Mouse (Mus musculus): ENCODE measurements around the gene Rfx8. TPM values are rescaled to one million over a fixed set of nuclear protein-coding genes. Genes with fewer than 3 reads are reported as not detected.

The Rfx8 gene
- polyA plus RNA-seq, 1 experiment from 2014 or later = 0.79 TPM

DNA sequence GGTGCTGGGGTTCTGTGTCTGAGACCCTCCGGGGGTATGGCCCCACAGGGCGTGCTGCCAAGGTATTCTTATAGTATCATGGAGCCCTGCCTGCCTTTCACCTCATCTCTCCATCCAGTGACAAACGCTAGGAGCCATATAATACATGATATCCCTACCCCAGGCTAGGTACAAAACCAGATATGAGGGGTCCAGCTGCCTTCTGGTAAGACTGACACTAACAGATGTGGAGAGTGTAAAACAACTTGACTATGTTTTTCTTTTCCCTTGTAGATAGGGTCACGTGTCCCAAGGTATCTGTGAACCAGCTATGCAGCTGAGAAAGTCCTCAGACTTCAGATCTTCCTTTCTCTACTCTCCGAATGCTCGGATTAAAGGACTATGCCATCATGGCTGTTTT lies 30.7 kb upstream of the Rfx8 start:
- no peak for DNase-seq (ENCODE audit: low spot score)
- Histone ChIP-seq H3K36me3 (no peaks in the 10 kb centered on the region), H3K27ac (no peak overlapping the region), H3K27me3 (ENCODE audit: low read depth, poor library complexity, severe bottlenecking) (no peaks in the 10 kb centered on the region), H3K4me3 (no peak overlapping the region), H3K4me1 (peaks cover 34% of the 10 kb centered on the region), H3K9me3 (replicated peaks) (no peaks in the 10 kb centered on the region)
- 87% methylated on average over 6 of the region's 6 CpGs for WGBS

DNA sequence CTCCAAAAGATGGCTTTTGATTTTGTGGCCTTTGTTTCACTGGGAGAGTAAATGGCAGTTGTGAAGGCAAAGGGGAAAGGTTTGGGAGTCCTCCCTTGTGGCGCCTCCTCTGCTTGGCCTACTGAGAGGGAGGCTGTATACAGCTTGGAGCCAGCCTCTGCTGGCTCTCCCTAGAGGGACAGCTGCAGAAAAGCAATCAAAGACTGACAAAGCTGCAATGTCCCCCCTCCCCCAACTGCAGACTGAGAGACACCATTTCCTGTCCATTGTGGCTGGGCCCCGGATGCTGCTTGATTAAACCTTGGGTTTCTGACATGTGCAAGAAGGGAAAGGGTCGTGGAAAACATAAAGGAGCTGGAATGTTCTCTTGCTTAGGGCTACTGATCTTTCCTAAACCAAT lies 28.9 kb upstream of the Rfx8 start:
- WGBS = 15% methylated on average over 3 of the region's 3 CpGs
- Histone ChIP-seq H3K36me3 (no peaks in the 10 kb centered on the region), H3K27ac (peak overlapping the region; percentile 81), H3K4me3 (no peak overlapping the region), H3K4me1 (peaks cover 42% of the 10 kb centered on the region), H3K27me3 (ENCODE audit: low read depth, poor library complexity, severe bottlenecking) (no peaks in the 10 kb centered on the region), H3K9me3 (replicated peaks) (no peaks in the 10 kb centered on the region)
- DNase-seq (ENCODE audit: low spot score) = no peak

DNA sequence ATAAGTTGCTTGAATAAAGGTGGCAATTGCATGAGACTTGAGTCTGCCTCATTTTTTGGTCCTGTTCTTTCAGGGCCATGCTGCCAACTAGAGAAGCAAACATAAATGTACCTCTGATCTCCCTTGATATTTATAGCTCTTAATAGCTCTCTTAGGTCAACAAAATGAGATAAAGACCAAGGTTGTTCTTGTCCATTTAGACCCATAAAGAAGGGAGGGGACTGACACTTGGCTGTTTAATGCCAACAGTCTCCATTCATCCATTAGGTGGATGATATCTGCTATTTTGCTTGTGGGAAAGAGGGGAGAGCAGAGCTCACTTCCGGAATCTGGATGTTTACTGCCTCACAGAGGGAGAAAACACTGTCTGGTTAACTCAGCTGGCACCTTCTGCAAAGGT lies 28.4 kb upstream of the Rfx8 start:
- peak overlapping the region; percentile 81; the same call in 1 of the 2 replicates for H3K27ac ChIP-seq
- H3K9me3 ChIP-seq (replicated peaks) = no peaks in the 10 kb centered on the region
- H3K36me3 ChIP-seq = no peaks in the 10 kb centered on the region
- no peak for DNase-seq (ENCODE audit: low spot score)
- no peak overlapping the region for H3K4me3 ChIP-seq
- peaks cover 42% of the 10 kb centered on the region for H3K4me1 ChIP-seq
- no peaks in the 10 kb centered on the region for H3K27me3 ChIP-seq (ENCODE audit: low read depth, poor library complexity, severe bottlenecking)
- 22% methylated on average over 1 of the region's 1 CpGs for WGBS

DNA sequence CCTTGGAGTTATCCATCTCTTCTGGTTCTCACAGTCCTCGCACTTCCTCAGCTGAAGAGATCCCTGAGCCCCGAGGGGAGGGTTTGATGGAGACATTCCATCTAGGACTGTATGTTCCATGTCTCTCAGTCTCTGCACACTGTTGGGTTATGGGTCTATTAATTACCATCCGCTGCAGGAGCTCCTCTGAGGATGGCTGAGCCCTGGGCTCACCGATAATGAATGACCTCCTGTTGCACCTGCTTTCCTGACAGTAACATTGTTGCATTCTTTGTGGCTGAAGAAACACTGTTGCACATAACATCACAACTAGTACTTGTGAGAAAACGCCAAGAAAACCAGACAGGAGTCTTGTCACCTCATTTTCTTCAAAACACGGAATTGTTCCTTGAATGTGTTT lies 27.9 kb upstream of the Rfx8 start:
- no peak overlapping the region for H3K27ac ChIP-seq
- H3K27me3 ChIP-seq (ENCODE audit: low read depth, poor library complexity, severe bottlenecking) = no peaks in the 10 kb centered on the region
- WGBS = 82% methylated on average over 6 of the region's 6 CpGs
- H3K4me3 ChIP-seq = no peak overlapping the region
- no peaks in the 10 kb centered on the region for H3K9me3 ChIP-seq (replicated peaks)
- no peak for DNase-seq (ENCODE audit: low spot score)
- H3K36me3 ChIP-seq = no peaks in the 10 kb centered on the region
- H3K4me1 ChIP-seq = peaks cover 42% of the 10 kb centered on the region

DNA sequence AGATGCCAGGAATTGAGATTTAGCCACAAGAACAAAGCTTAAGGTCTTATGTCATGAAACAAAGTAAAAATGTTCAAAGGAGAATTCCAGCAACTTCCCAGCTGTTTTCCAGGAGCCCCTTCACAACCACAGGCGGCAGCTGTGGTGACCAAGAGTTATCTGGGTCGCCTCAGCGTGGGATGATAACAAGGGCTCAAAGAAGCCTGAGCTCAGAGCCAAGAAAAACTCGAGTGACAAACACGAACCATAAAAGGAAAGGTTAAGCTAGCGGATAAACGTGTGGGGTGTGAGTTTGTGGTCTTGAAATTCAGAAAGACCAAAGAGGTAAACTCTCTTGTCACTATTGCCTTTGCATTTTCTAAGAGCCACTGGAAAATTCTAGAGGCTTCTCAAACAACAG lies 25.7 kb upstream of the Rfx8 start:
- DNase-seq (ENCODE audit: low spot score) = no peak
- H3K9me3 ChIP-seq (replicated peaks) = no peaks in the 10 kb centered on the region
- H3K4me1 ChIP-seq = peaks cover 42% of the 10 kb centered on the region
- H3K36me3 ChIP-seq = no peaks in the 10 kb centered on the region
- WGBS = 41% methylated on average over 7 of the region's 7 CpGs
- H3K27me3 ChIP-seq (ENCODE audit: low read depth, poor library complexity, severe bottlenecking) = no peaks in the 10 kb centered on the region
- H3K4me3 ChIP-seq = no peak overlapping the region
- peak overlapping the region; percentile 64 for H3K27ac ChIP-seq

DNA sequence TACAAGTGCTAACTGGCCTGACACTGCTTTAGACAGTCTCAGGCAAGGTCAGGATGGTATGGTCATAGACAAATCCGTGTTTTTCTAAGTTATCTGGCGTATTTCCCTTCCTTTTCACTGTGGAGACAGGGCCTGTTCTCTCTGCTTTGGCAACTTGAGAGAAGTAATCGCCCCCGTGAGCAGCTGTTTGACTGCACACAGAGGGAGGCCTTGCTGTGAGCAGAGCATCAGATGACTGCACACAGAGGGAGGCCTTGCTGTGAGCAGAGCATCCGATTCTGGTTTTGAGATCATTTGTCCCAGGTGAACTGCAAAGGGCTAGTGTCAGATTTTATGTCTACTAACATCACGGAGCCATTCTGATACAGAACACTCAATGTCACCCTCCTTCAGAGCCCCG lies 20.2 kb upstream of the Rfx8 start:
- H3K4me1 ChIP-seq = peaks cover 29% of the 10 kb centered on the region
- H3K27ac ChIP-seq = no peak overlapping the region
- H3K27me3 ChIP-seq (ENCODE audit: low read depth, poor library complexity, severe bottlenecking) = no peaks in the 10 kb centered on the region
- H3K9me3 ChIP-seq (replicated peaks) = no peaks in the 10 kb centered on the region
- H3K4me3 ChIP-seq = no peak overlapping the region
- 60% methylated on average over 7 of the region's 7 CpGs for WGBS
- DNase-seq (ENCODE audit: low spot score) = no peak
- no peaks in the 10 kb centered on the region for H3K36me3 ChIP-seq

DNA sequence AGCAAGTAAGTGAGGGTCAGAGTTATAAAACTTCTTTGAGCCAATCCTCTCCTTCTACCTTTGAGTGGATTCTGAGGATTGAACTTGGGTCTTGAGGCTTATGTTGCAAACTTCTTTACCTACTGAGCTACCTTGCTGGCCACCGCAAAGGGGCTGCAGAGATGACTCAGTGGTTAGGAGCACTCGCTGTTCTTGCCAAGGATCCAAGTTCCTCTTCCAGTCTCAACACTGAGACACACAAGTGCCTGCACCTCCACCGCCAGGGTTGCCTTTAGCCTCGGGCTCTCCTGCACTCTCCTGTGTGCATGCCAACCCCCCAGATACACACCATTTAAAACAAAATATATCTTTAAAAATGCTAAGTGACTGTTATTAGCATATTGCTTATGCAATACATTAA lies 19.2 kb upstream of the Rfx8 start:
- Histone ChIP-seq H3K27ac (no peak overlapping the region), H3K36me3 (no peaks in the 10 kb centered on the region), H3K4me1 (peaks cover 32% of the 10 kb centered on the region), H3K9me3 (replicated peaks) (no peaks in the 10 kb centered on the region), H3K27me3 (ENCODE audit: low read depth, poor library complexity, severe bottlenecking) (no peaks in the 10 kb centered on the region), H3K4me3 (no peak overlapping the region)
- DNase-seq (ENCODE audit: low spot score) = no peak
- 84% methylated on average over 4 of the region's 4 CpGs for WGBS

DNA sequence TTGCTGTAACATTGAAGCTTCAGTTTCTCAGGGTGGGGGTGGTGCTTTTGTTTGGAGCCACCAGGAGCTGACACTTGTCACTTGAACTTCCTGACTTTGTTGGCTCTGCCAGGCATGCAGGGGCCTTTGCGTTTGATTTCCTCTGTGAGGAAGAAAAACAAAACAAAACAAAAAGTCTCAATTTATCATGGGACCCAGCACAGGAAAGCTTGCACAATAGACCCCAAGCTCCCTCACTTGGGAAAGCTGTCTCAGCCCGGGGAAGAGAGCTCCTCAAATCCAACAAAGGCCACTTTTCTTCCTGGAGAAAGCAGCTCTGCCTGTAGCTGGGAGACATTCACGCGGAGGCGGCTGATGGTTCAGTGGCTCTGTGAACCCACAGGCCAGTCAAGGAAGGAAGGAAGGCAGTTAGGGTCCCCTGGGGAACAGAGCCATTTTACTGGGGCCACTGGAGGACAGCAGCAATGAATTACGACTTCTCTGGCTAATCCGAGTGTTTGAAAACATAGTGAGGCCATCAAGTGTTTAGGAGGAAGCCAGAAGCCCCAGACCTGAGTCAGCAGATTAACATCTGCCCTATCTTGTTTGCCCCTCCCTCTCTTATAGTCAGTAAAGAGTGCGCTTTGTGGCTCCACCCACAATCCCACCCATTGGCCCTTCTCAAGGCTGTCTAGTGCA lies 15.3 kb upstream of the Rfx8 start:
- 38% methylated on average over 8 of the region's 8 CpGs for WGBS
- Histone ChIP-seq H3K36me3 (0 out of 2 replicates have a peak, but pooled peaks cover 2% of the 10 kb centered on the region), H3K9me3 (replicated peaks) (no peaks in the 10 kb centered on the region), H3K4me3 (no peak overlapping the region), H3K27me3 (ENCODE audit: low read depth, poor library complexity, severe bottlenecking) (no peaks in the 10 kb centered on the region), H3K4me1 (peaks cover 39% of the 10 kb centered on the region), H3K27ac (peak overlapping the region; percentile 78)
- DNase-seq (ENCODE audit: low spot score) = no peak

DNA sequence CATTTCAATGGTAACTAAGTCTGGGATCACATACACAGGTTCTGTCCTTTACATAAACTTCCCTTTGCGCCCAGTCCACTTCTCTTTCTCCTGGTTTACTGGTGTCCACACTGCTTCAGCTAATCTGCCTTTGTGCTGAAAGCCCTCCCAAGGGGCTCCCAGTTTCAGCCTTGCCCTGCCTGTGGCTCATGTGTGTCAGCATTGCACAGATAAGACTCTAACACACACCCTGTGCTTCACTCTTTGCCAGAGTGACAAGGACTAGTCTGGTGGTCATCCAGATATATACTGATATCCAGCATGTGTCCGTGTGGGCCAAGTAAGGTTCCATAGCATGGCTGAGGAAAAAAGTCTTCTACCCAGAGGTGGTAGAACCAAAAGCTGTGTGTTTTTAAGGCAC lies 14.7 kb upstream of the Rfx8 start:
- no peak for DNase-seq (ENCODE audit: low spot score)
- H3K36me3 ChIP-seq = 0 out of 2 replicates have a peak, but pooled peaks cover 2% of the 10 kb centered on the region
- H3K27ac ChIP-seq = peak overlapping the region; percentile 78
- 79% methylated on average over 2 of the region's 2 CpGs for WGBS
- no peaks in the 10 kb centered on the region for H3K27me3 ChIP-seq (ENCODE audit: low read depth, poor library complexity, severe bottlenecking)
- peaks cover 39% of the 10 kb centered on the region for H3K4me1 ChIP-seq
- H3K9me3 ChIP-seq (replicated peaks) = no peaks in the 10 kb centered on the region
- no peak overlapping the region for H3K4me3 ChIP-seq

DNA sequence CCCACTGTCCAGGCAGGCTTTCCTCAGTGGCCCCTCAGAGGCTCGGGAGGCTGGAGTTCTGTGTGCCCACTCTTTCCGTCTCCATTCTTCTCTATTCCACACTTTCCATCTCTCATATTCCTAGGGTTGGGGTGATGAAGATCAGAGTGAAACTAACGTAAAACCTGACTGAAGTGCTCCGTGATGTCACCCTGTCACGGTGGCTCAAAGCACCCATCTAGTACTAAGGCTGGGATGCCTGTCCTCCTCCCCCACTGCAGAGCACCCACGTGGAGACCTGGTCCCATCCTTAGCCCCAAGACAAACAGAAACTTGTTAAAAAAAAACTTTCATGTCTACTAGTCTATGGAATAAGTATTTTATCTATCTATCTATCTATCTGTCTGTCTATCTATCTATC lies 14.1 kb upstream of the Rfx8 start:
- Histone ChIP-seq H3K36me3 (0 out of 2 replicates have a peak, but pooled peaks cover 2% of the 10 kb centered on the region), H3K27ac (no peak overlapping the region), H3K4me3 (no peak overlapping the region), H3K27me3 (ENCODE audit: low read depth, poor library complexity, severe bottlenecking) (no peaks in the 10 kb centered on the region), H3K9me3 (replicated peaks) (no peaks in the 10 kb centered on the region), H3K4me1 (peaks cover 40% of the 10 kb centered on the region)
- no peak for DNase-seq (ENCODE audit: low spot score)
- 93% methylated on average over 6 of the region's 6 CpGs for WGBS

DNA sequence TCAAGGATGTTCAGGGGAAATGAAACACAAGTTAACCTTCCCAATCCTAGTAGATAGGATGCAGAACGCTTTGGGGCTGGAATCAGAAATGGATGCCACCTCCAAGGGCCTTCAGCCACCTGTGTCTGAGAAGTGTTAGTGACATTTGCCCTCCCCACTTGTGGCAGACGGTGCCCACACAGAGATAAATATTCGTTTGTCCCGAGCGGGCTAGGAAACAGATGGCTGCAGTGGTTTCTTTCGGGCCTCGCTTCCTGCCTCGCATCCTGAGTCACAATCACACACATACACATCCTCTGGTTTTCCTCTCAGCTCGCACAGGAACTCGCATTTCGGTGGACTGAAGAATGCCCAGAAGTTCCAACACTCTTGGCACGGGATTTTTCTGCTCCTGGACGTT lies 13.5 kb upstream of the Rfx8 start:
- H3K27me3 ChIP-seq (ENCODE audit: low read depth, poor library complexity, severe bottlenecking) = no peaks in the 10 kb centered on the region
- 87% methylated on average over 13 of the region's 13 CpGs for WGBS
- peaks cover 42% of the 10 kb centered on the region for H3K4me1 ChIP-seq
- no peak overlapping the region for H3K4me3 ChIP-seq
- H3K27ac ChIP-seq = no peak overlapping the region
- H3K9me3 ChIP-seq (replicated peaks) = no peaks in the 10 kb centered on the region
- no peak for DNase-seq (ENCODE audit: low spot score)
- 0 out of 2 replicates have a peak, but pooled peaks cover 2% of the 10 kb centered on the region for H3K36me3 ChIP-seq

DNA sequence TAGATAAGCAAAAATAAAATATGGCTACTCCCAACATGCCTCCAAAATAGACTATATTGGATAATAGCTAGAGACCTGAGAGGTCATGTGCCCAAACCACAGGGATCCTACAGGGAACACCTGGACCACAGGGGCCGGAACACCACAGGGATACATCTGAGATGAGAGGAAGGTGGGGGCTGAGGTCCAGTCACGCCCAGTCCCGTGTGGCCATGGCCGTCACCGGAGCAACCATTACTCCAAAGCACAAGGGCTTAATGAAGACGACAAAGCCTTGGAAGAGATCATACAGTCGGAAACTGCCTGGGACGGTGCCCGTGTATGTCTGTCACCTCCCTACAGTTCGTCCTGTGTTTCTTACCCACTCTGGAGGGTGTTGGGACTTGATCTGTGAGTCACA lies 13.1 kb upstream of the Rfx8 start:
- Histone ChIP-seq H3K4me3 (no peak overlapping the region), H3K27ac (no peak overlapping the region), H3K36me3 (0 out of 2 replicates have a peak, but pooled peaks cover 2% of the 10 kb centered on the region), H3K9me3 (replicated peaks) (no peaks in the 10 kb centered on the region), H3K27me3 (ENCODE audit: low read depth, poor library complexity, severe bottlenecking) (no peaks in the 10 kb centered on the region), H3K4me1 (peaks cover 42% of the 10 kb centered on the region)
- no peak for DNase-seq (ENCODE audit: low spot score)
- WGBS = 88% methylated on average over 10 of the region's 10 CpGs

DNA sequence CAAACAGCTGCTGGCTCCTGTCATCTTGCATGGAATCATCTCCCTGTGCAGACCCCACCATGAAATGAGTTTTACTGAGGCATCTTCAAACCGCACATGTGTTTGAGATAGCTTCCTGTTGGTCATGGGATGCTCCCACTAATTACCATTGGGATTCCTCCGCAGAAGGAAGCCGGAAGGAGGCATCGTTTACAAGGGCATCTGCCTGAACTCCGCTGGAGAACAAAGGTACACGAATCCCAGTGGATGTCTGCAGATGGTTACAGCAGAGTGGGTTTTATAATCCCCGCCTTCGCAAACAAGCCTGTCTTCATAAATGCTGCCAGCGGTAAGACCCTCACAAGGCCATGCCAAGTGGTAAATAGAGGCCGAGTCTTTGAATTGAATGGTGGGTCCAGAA lies 11.3 kb upstream of the Rfx8 start:
- H3K9me3 ChIP-seq (replicated peaks) = no peaks in the 10 kb centered on the region

DNA sequence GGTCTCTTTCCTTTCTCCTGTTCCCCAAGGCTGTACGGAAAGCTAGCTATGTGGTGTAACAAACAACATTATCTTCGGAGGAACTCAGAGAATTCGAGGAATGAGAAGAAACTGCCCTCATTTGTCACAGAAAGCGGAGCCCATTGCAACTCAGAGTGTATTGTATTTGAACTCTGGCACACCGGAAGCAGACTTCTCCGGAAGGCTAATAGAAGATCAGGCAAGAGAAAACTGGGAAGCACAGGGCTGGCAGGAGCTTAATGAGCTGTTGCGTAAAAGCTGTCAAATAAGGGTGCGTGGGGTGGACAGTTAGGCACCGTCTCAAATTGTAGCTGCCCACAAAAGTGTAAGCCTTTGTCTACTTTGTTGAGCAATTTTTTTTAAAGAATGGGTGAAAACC lies 10.7 kb upstream of the Rfx8 start:
- no peak for DNase-seq (ENCODE audit: low spot score)
- H3K4me3 ChIP-seq = no peak overlapping the region
- no peaks in the 10 kb centered on the region for H3K27me3 ChIP-seq (ENCODE audit: low read depth, poor library complexity, severe bottlenecking)
- peaks cover 39% of the 10 kb centered on the region for H3K4me1 ChIP-seq
- H3K9me3 ChIP-seq (replicated peaks) = no peaks in the 10 kb centered on the region
- H3K27ac ChIP-seq = peak overlapping the region; percentile 54; the same call in 1 of the 2 replicates
- 0 out of 2 replicates have a peak, but pooled peaks cover 2% of the 10 kb centered on the region for H3K36me3 ChIP-seq
- 15% methylated on average over 9 of the region's 9 CpGs for WGBS

More for the DNA sequence above, 11.3 kb upstream of the Rfx8 start:
- Histone ChIP-seq H3K27ac (peak overlapping the region; percentile 54; the same call in 1 of the 2 replicates), H3K27me3 (ENCODE audit: low read depth, poor library complexity, severe bottlenecking) (no peaks in the 10 kb centered on the region), H3K36me3 (0 out of 2 replicates have a peak, but pooled peaks cover 2% of the 10 kb centered on the region), H3K4me3 (no peak overlapping the region), H3K4me1 (peaks cover 42% of the 10 kb centered on the region)
- no peak for DNase-seq (ENCODE audit: low spot score)
- 60% methylated on average over 10 of the region's 10 CpGs for WGBS
